Mouse (Mus musculus): Measurements from ENCODE around the gene C1qb. TPM values are rescaled to one million over a fixed set of nuclear protein-coding genes. Genes with fewer than 3 reads are reported as not detected.

Gene C1qb
- polyA plus RNA-seq, 1 experiment from 2014 or later, result 71.1 TPM

Other genes with a start within 250 kb of the C1qb start
- 7.5 and 7.6 TPM in 2 replicates for gene Ephb2, start 50.2 kb downstream of the C1qb start, polyA plus RNA-seq (2014; fragmentation: Nextera tagmentation; extraction: Ambion mirVana)
- 33.6 and 34.2 TPM in 2 replicates for gene C1qc, start 6.9 kb upstream of the C1qb start, polyA plus RNA-seq (2014; fragmentation: Nextera tagmentation; extraction: Ambion mirVana)
- gene C1qa, start 12.6 kb upstream of the C1qb start, polyA plus RNA-seq (2014; fragmentation: Nextera tagmentation; extraction: Ambion mirVana), result 34.5 and 41.5 TPM in 2 replicates
- gene Epha8, start 70.6 kb upstream of the C1qb start, polyA plus RNA-seq (2014; fragmentation: Nextera tagmentation; extraction: Ambion mirVana), result 0.52 and 0.59 TPM in 2 replicates
- 4.4 and 4.7 TPM in 2 replicates for gene Zbtb40, start 162.6 kb upstream of the C1qb start, polyA plus RNA-seq (2014; fragmentation: Nextera tagmentation; extraction: Ambion mirVana)

Measured in stomach, embryonic 14.5 days (tissue).